Mouse (Mus musculus) retina, embryonic 14.5 days (tissue): ENCODE measurements at regions not wholly inside any gene's neighbourhood (a gene's known extent, or its start where the extent isn't known, plus 50 kb on each side); places are given as distances from the start of the nearest gene placed in this dataset.

Experiments
- DNase-seq: peaks from one replicate; pipeline ENCODE4 v3.0.0-alpha.2; 2015; ENCODE audit warnings: low spot score

DNA sequence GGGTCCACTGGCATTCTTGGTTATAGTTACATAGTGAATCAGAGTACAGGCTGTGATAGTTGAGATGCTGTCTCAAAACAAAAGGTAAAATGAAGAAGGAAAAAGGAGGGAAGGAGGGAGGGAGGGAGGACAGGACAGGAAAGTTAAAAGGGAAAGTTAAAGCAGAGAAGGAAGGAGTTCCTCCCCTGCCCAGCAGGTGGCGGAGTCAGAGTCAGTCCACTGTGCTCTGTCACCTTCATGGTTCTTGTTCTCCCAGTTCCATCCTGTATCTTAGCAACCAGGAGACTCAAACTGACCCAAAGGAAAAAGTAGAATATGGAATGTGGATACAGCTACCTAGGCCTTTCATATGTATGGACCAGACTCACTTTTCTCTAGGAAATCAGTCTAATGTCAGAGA is 288.3 kb downstream of the Pdcd6ip start:
- DNase-seq, result no peak

DNA sequence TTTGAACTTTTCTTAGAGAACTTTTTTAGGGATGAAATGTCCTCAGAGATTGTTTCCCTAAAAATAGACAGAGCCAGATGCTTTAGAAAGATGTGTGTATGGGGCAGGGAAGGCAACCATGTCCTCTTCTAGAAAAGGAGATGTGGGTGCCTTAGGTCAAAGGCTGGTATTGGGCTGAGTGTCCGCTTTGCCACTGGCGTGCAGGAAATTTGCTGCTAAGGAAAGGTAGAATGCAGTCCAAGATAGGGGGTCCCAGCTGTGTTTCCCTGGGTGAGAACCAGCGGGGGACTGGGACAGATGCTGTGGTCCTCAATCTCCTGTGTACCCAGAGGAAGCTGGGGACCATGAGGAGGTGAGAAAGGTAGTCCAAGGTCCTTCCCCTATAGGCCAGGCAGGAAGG is 291.0 kb downstream of the Pdcd6ip start:
- DNase-seq, result no peak

GRCm38 (mm10) chr9:113415511-113415931 is 292.5 kb downstream of the Pdcd6ip start:
- DNase-seq, result peak; percentile 9

DNA sequence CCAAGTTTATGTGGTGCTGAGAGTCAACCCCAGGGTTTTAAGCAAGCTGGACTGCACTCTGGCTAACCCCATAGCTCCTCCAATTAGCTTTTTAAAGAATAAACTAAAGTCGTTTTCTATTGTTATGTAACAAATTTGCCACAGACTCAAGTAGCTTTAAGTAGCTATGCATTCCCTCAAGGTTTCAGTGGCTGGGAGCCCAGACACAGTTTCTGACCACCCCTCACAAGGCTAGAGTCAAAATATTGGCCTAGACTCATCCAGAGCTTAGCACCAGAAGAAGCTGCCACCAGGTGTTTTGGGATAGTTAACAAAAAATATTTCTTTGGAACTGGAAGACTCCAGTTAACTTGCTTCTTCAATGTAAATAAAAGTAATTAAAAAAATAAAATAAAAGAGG is 293.4 kb downstream of the Pdcd6ip start:
- no peak for DNase-seq

- DNase-seq, result no peak
Observed at GRCm38 (mm10) chr9:113413851-113414250, 294.2 kb downstream of the Pdcd6ip start.

- DNase-seq, result peak; percentile 86
Observed at GRCm38 (mm10) chr9:113411638-113412037, 296.4 kb downstream of the Pdcd6ip start.

DNA sequence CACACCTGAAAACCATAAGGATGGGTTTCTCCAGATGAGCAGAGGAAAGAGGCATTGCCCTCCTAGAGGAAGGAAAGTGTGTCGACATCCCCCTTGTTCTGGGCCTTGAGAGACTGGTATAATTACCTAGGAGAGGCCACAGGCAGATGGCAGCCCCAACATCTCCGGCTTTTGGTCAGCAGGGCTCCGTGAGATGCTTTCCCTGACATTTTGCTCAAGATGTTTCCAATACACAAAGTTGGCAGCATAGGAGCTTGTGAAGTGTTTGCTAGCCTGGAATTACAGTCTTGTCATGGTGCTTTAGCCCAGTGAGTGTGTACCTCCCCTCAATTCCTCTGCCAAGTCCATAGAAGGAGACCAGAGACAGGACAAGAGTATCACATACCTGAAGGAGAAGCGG is 299.5 kb downstream of the Pdcd6ip start:
- no peak for DNase-seq

- no peak for DNase-seq
Observed at GRCm38 (mm10) chr9:113394320-113394719, 313.7 kb downstream of the Pdcd6ip start.

DNA sequence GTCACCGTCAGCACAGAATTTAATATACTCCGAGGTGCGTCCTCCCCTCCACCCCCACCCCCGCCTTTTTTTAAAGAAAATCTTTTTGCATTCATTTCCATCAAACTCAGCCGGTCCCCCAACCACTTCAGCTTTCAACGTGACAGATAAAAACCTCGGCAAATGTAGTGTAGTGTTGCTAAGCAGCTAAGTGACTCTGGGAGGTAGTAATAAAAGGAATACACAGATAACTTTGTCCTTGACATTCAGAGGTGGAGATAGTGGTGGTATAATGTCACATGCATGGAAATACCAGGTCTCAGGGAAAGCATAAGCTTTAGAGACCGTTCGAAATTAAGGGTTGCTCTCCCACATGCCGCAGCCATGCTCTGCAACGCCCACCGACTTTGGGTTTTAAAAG is 320.7 kb downstream of the Pdcd6ip start:
- no peak for DNase-seq

GRCm38 (mm10) chr9:113381591-113382110 is 326.4 kb downstream of the Pdcd6ip start:
- no peak for DNase-seq

DNA sequence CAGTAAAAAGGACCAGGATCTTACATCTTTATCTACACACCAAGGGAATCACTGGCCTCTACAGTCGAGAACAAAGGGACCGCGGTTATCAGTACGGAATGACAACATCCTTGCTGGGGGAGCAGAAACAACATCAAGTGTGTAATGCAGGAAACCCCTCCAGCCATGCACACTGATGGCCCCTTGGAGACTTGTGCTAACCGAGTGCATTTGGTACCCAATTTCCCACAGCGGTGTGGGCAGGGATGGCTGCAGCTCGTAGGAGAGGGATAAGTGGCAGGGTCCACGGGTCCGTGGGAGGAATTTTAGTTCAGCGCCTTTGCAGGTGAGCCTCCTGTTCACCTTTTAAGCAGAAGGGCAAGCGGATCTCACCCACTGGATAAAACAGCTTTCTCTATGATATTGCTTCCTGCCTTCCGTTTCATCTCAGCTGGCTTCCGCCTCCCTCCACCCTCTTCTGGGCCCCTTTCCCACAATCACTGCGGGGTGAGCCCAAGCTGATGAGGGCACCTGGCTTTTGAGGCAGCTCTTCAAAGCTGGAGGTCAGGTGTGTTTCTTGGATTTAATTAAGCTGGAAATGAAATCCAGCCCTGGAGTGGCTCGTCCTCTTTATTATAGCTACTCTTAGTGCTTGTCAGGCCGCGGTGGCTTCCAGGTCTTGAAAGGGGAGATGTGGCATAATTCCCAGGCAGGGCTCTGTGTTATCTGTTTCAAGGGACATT is 327.5 kb downstream of the Pdcd6ip start:
- DNase-seq, result peak; percentile 9

DNA sequence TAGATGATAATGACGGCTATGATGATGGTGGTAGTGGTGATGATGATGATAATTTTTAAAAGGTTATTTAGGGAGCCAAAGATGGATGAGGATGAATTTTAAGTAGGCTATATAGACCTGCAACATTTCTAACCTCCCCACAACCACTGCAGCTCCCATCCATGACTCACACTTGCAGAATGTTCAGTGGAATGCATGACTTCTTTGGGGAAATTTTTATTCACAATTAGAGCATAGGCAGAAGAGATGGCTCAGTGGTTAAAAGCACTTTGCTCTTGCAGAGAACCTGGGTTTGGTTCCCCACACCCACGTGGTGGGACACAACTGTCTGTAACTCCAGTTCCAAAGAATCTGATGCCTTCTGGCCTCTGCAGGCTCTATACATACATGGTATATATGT is 329.5 kb downstream of the Pdcd6ip start:
- DNase-seq, result no peak

- DNase-seq, result no peak
Observed at GRCm38 (mm10) chr9:113371718-113372306, 336.2 kb downstream of the Pdcd6ip start.

- DNase-seq, result no peak
Observed at GRCm38 (mm10) chr9:113347942-113348341, 360.1 kb downstream of the Pdcd6ip start.

- DNase-seq, result no peak
Observed at GRCm38 (mm10) chr9:113346531-113346930, 361.5 kb downstream of the Pdcd6ip start.

DNA sequence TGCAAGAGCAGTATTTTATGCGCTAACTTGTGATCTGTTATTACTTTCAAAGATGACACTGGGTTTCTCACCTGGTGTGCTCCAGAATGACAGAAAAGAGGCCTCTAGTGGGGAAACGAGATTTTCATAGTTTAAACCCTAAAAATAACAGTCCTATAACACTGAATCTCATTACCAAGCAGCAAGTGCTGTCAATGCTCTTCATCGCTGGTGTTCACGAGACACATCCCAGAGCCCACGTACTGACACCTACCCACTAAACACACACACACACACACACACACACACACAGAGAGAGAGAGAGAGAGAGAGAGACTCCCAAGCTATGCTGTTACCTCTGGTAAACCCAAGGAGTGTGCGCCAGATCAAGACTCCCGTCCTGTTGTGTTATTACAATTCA is 365.9 kb downstream of the Pdcd6ip start:
- no peak for DNase-seq

DNA sequence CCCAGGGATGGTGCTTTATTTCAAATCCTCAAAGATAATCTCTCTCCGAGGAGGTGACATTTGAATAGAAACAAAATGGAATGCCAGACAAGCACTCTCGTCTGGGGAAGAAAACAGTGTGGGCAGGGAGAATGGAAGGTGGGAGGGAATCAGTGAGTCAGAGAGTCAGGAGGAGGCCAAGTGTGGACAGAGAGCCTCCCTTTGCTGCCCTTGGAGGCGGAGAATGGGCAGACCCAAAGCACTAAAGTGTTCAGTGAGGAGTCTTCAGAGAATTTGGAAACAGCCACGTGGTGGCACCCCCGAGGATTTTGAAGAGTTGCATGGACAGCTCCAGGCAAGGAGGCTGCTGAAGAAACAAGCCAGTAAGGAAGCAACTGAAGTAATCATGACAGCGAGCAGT is 367.2 kb downstream of the Pdcd6ip start:
- no peak for DNase-seq

- DNase-seq, result no peak
Observed at GRCm38 (mm10) chr9:113340036-113340435, 368.0 kb downstream of the Pdcd6ip start.

GRCm38 (mm10) chr9:113324489-113324888 is 383.6 kb downstream of the Pdcd6ip start:
- DNase-seq, result no peak

GRCm38 (mm10) chr9:113309707-113310574 is 398.1 kb downstream of the Pdcd6ip start:
- DNase-seq, result no peak

GRCm38 (mm10) chr9:113305761-113306160 is 402.3 kb downstream of the Pdcd6ip start:
- DNase-seq, result no peak

DNA sequence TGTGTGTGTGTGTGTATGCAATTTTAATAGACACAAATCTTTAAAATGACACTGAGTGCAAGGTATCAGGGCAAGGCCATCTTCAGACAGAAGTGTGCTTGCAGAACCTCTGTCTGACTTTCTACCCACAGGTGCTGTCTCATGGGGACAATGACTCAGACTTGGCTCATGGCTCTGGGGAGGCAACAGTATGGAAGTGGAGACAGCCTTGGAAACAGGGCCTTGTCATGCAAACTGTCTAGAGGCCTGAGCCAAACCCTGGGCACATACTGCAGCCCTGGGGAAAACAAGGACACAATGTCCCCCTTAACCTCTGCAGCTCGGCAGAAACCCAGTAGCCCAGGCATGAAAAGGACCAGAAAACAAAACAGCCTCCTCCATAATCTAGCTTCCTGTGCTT is 405.6 kb downstream of the Pdcd6ip start:
- DNase-seq, result no peak

GRCm38 (mm10) chr9:113300846-113301245 is 407.2 kb downstream of the Pdcd6ip start:
- DNase-seq, result peak; percentile 65
